Mouse (Mus musculus): Measurements from ENCODE around the gene Iqgap1. TPM values are rescaled to one million over a fixed set of nuclear protein-coding genes. Genes with fewer than 3 reads are reported as not detected.
A peak's percentile ranks its signal among the peaks of the same experiment; 100 is the strongest.

The Iqgap1 gene
- total RNA-seq, 2 experiments from 2014 or later, result 39.8 to 46.7 TPM

DNA sequence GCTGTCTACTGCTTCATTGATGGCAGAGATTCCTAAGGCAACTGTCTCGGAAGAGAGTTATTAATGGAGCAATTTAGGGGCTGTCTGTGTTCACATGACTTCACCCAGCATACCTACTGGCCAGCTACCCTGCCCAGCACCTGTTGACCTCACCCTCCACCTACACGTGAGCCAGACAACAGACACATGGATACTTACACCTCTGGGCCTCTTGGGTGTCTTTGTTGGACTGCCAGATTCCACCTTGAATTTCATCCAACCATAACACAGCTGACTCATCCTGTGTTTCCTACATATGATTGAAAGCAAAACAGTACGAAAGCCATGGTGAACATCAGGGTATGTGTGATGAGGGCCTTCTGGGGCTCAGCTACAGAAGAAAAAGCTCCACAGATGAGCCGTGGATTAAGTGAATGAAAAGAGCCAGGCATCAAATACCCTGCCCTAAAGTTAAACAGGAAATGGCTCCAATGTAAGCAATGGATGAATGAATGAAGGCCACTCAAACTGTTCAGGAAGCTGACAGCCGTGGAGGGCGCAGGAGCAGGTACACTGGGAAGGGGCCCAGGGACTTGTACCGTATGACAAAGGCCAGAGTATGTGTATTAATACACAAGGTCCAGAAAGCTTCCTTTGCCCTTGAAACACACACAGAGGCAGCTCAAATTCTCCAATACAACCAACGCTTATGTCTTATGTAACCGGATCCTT lies 81.7 kb downstream of the Iqgap1 start:
- intact Hi-C loops (cut with DNase I), result loop anchor here (2.0 kb wide), 1 partner anchor 97 kb away; no protein-coding TSS in a partner anchor
- DNase-seq (ENCODE audit: low spot score), result no peak

DNA sequence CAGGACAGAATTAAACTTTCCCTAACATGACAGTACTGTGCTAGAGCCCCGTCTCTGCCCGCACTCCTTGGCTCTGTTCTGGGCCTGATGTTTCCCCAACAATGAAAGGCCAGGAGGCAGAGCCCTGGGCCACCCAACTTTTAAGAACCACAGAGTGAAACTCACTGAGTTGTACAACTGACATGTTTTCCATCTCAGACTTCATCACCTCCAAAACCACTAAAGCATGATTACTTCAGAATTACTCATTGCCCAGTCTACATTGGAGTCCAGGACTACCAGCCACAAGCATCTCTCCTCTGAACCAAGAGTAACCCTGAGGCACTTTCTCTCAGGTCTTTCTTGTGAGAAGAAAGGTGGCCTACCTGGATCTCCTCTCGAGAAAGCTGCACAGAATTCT lies 83.1 kb downstream of the Iqgap1 start:
- no peak for DNase-seq (ENCODE audit: low spot score)
- intact Hi-C loops (cut with DNase I), result loop anchor here (2.0 kb wide), 1 partner anchor 98 kb away; no protein-coding TSS in a partner anchor

DNA sequence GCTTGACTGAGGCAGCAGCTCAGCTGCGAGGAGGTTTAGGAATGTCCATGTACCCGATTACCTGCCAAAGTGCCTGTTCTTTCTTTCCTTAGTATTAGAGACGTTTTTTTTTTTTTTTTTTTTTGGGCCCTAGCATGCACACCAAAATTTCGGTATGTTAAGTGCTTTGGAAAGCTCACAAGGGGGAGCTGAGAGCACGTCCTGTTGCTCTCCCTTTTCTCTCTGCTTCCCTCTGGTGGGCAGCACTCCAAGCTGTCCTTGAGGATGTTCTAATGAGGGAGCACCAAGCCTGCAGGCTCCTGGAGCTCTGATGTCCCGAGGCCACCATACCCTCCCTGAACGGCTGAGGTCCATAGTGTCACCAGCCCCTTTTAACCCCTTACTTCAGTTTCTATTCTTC lies 84.8 kb downstream of the Iqgap1 start:
- intact Hi-C loops (cut with DNase I), result loop anchor here (1.0 to 2.0 kb wide), 2 partner anchors 62 to 108 kb away; no protein-coding TSS in a partner anchor
- DNase-seq (ENCODE audit: low spot score), result peak; percentile 35

DNA sequence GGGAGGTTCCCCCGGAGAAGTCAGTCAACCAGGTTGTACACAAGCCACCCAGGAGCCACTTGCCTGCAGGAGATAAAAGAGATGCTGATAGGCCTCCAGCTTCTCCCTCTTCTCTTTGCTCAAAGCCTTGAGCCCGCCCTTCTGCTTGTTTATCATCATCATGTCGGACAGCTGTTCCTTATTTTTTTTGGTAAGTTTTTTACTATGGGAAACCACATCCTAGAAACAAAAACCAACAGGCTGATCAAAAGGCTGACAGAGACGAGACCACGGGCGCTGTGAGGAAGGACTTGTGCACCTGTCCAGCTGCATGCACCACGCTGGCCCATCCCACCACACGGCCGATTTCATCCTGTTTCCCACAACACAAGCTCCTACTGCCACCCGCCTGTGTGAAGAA lies 89.6 kb downstream of the Iqgap1 start:
- intact Hi-C loops (cut with DNase I), result no loop called here
- no peak for DNase-seq (ENCODE audit: low spot score)

DNA sequence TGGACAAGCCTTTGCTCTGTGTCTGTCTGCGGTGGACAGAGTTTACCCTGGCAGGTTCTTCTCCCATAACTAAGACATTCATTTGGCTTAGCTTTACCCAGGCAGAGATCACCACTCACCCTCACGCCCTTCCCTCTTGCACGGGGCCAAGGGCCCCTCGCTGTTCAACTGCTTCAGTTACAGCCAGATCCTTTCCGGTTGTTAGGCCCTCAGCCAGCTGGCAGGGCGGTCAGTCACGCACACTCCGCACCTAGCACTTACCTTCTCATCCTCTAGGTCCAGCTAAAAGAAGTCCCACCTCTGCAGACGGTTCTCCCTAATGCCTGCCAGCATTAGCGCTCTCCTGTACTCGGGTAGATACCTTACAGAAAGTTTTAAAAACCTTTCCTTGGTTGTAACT lies 92.8 kb downstream of the Iqgap1 start:
- intact Hi-C loops (cut with DNase I), result loop anchor here (5.0 kb wide), 1 partner anchor 424 kb away; no protein-coding TSS in a partner anchor
- DNase-seq (ENCODE audit: low spot score), result no peak

DNA sequence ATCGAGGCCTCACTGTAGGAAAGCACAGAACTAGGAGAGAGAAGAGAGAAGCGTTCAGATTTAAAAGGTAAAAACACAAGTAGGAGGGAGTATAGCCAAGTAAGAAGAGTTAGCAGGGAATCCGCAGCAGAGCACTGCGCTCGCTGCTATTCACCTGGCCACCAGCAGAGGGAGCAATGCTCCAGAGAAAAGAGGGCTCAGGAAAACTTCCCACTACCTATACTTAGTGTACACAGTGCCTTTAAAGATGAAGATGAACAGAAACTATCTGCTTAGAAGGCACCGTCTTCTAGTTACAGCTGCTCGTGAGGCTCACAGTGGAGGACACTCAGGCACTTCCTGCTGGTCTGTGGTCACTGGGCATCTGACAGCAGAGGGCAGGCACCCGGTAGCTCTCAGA lies 96.1 kb downstream of the Iqgap1 start:
- intact Hi-C loops (cut with DNase I), result loop anchor here (1.0 to 5.0 kb wide), 2 partner anchors 120 to 428 kb away; no protein-coding TSS in a partner anchor
- DNase-seq (ENCODE audit: low spot score), result no peak

DNA sequence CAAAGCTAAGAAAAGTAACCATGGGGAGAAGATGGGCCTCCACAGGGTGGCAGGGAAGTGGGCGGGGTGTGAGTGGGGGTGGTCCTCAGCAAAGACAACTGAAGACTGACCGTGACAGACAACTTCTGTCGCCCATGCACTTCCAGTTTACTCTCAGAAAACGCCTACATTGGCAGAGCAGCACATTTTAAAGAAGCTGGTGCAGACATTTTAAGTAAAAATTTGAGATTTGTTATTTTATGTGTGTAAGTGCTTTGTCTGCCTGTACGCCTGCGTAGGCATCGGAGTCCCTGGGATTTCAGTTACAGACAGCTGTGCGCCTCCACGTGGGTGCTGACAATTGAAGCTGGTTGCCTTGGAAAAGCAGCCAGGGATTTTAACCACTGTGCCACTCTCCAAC lies 104.7 kb downstream of the Iqgap1 start:
- intact Hi-C loops (cut with DNase I), result no loop called here
- no peak for DNase-seq (ENCODE audit: low spot score)

DNA sequence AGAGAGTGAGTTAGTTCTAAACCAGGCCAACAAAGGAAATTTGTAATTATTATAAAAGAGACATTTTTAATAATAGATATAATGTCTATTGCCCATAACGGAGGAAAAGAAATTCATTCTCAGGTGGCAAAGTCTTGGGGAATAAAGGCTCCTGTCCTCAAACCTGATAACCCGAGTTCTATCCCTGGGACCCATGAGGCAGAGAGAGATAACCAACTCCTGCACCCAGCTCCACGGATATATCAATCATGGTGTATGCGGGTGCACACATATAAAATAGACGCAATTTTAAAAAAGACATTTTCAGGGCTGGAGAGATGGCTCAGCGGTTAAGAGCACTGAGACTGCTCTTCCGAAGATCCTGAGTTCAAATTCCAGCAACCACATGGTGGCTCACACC lies 106.2 kb downstream of the Iqgap1 start:
- intact Hi-C loops (cut with DNase I), result no loop called here
- no peak for DNase-seq (ENCODE audit: low spot score)

DNA sequence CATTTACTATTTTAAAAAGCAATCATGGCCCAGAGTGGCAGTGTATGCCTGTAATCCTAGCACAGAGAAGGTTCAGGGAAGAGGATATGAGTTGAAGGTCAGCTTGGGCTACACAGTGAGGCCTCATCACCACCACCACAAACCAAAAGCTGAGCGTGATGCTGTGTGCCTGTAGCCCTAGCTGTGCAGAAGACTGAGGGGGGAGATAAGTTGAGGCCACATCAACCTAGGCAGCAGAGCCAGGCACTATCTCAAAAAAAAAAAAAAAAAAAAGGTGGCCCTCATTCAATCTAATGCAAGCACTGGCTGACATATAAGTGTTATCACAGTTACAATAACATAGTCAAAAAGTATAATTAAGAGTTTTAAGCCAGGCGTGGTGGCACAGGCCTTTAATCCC lies 106.7 kb downstream of the Iqgap1 start:
- no peak for DNase-seq (ENCODE audit: low spot score)
- intact Hi-C loops (cut with DNase I), result no loop called here

DNA sequence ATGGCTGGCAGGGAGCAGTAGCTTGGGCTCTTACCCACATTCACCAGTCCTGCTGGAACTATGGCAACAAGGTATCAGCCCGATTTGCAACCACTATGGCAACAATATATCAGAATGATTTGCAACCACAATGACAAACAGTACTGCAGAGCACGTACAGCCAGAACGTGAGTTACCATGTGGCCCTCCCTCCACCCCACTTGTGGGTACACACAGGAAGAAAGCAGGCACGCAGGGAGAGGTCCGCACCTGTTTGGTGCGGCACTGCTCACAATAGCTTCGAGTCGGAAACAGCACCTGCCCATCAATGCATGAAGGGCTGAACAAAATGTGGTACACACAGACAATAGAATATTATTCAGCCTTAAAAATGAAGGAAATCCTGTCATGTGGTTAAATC lies 107.3 kb downstream of the Iqgap1 start:
- intact Hi-C loops (cut with DNase I), result no loop called here

DNA sequence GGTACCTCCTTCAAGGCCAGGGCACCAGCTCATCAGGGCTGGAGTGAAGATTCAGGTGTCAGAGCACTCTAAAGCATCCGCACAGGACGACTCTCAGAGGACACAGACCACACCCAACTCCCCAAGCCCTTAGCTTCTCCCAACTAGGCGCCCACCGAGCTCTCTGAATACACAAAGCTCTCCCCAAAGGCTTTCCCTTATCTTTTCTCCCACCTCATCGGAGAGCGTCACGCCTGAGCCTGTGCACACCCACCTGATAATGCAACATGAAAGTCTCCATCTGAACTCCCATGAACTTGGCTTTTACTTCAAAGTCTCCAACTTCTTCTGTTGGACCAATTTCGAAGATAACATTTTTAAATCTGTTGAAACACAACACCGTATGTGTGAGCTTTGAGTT lies 109.0 kb downstream of the Iqgap1 start:
- intact Hi-C loops (cut with DNase I), result no loop called here
- DNase-seq (ENCODE audit: low spot score), result no peak

More for the DNA sequence above, 107.3 kb downstream of the Iqgap1 start:
- DNase-seq (ENCODE audit: low spot score), result no peak

DNA sequence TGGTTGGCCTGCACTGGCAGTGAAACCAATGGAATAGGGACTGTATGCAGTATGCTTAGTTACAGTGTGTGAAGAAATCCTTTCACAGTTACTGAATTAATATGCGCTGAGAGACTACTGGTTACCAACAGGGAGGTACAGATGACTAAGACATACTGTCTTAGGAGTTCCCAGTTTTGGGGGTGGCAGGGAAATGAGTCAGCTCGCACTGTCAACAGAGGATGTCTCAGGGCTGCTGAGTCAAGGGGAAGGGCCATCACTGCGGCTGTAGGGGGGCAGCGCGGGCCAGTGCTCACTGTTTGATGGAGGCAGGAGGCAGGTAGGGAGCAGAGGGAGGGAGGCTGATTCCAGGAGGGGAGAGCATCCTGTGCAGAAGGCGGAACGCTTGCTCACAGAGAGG lies 110.5 kb downstream of the Iqgap1 start:
- no peak for DNase-seq (ENCODE audit: low spot score)
- intact Hi-C loops (cut with DNase I), result no loop called here

DNA sequence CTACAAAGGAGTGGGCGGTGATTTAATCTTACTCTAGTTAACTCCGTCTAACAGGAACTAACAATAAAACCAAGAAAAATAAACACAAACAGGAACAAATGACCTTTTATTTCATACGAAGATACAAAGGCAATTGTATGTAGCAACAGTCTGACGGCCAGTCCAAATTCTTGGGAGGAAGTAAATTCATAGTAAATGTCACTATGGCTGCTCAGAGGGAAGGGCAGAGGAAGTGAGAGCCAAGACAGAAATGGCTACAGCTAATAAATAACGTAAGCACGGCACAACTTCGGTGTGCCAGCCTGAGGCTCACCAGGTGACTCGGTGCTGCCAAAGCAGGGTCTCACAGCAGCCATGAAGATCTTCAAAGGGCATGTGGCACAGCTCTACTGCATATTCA lies 114.3 kb downstream of the Iqgap1 start:
- DNase-seq (ENCODE audit: low spot score), result no peak
- intact Hi-C loops (cut with DNase I), result no loop called here

DNA sequence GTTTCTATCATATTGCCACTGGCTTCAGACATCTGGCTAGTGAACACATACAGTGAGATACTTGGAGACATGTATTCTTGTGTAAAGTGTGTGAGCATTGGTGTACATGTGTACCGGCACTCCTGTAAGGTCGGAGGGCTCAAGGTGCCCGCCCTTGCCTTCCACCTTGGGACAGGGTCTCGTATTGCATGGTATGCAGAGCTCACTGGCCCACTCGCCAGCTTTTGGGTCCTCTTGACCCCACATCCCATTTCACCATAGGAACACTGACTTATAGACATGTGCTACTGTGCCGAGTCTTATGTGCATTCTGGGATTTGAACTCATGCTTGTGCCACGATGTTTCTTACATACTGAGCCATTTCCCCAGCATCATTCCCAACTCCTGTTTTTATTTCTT lies 115.4 kb downstream of the Iqgap1 start:
- no peak for DNase-seq (ENCODE audit: low spot score)
- intact Hi-C loops (cut with DNase I), result no loop called here

DNA sequence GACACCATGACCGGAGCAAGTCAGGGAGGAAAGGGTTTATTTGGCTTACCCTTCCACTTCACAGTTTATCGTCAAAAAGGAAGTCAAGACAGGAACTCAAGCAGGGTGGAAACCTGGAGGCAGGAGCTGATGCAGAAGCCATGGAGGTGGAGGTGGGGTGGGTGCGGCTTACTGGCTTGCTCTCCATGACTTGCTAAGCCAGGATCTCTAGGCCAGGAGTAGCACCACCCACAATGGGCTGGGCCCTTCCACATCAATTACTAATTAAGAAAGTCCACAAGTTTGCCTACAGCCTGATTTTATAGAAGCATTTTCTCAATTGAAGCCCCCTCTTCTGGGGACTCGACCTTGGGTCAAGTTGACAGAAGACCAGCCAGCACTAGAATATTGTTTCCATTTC lies 121.7 kb downstream of the Iqgap1 start:
- intact Hi-C loops (cut with DNase I), result no loop called here
- no peak for DNase-seq (ENCODE audit: low spot score)

DNA sequence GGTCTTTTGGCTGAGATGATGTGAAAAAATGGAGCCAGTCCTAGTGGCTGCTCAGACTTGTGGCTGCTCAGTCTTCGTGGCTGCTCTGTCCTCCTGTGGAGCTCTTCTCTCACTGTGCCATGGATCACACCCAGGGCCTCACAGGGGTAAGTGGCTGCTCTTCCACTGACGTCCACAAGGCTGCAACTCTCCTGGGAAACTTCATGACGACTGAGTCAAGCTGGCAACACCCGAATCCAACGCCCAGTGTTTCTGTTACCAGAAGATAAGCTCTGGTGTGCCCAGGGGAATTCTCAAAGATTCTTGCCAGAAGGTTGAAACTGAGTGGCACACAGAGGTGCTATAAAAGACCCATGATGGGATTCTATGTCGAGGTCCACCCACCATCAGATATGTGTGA lies 123.3 kb downstream of the Iqgap1 start:
- intact Hi-C loops (cut with DNase I), result no loop called here
- no peak for DNase-seq (ENCODE audit: low spot score)

DNA sequence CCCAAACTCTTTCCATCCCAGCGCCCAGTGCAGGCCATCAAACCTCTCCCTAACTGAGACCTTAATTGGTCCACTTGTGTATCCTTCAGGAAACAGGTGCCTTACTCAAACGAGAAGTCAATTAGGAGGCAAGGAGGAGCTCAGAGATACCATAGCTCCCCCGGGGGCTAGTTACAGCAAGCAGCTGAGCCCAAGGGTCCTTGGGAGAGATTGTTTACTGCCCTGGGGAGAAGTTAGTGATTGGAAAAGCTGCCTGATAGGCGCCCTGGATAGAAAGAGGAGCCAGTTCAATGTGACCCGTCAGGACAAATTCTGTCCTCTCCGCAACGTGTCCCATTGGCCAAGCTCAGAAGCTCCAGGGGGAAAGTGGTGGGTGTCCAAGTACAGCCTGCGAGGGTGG lies 126.1 kb downstream of the Iqgap1 start:
- intact Hi-C loops (cut with DNase I), result no loop called here

DNA sequence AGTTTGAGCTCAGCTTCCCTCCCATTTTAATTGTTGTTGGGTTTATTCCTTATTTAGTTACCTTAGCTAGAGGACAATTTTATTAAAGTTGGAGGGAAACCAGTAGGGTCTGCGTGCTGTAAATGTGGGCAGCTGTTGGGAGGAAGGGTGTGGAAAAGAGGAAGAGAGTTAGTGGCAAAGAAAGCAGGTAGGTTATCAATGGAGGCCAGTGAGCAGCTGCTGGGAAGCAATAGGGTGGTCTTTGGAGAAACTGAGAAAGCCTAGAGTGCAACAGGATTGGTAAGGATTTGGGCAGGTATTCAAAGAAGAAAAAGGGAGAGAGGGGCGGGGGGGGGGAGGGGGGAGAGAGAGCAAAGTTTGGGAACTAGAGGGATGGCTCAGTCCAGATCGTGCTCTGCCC lies 126.8 kb downstream of the Iqgap1 start:
- intact Hi-C loops (cut with DNase I), result no loop called here
- DNase-seq (ENCODE audit: low spot score), result no peak

More for the DNA sequence above, 126.1 kb downstream of the Iqgap1 start:
- DNase-seq (ENCODE audit: low spot score), result no peak

DNA sequence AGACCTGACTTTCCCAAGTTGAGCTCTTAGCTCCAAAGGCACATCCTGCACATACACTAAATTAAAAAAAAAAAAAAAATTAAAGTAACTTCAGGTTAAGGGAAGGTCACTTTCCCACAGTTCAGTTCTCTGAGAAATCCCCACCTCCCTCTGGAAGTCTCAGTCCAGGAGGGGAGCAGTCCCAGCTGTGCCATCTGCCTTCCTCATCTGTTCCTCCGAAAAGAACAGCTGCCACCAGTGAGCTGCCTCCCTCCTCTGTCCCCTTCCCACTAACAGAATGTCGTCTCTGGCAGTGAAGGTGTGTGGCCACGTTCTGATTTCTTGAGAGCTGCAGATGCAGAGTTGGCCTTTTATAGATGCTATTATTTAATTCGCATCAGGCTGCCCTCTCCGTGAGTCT lies 127.9 kb downstream of the Iqgap1 start:
- DNase-seq (ENCODE audit: low spot score), result no peak
- intact Hi-C loops (cut with DNase I), result no loop called here

DNA sequence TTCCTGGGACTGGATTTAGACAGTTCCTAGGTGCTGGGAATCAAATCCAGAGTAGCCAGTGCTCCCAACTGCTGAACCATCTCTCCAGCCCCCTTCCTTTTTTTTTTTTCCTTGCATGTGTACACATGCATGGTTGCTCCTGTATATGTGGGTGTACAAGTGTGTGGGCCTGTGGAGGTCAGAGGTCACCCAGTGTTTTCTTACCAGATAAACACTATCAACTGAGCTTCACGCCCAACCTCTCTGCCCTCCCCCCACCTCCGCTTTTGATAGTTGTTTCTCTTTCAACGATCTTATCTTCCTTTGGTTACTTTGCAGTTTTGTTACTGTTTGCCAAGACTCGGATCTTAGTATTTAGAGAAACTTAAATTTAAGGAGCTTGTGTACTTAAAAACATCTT lies 128.9 kb downstream of the Iqgap1 start:
- intact Hi-C loops (cut with DNase I), result no loop called here
- no peak for DNase-seq (ENCODE audit: low spot score)

DNA sequence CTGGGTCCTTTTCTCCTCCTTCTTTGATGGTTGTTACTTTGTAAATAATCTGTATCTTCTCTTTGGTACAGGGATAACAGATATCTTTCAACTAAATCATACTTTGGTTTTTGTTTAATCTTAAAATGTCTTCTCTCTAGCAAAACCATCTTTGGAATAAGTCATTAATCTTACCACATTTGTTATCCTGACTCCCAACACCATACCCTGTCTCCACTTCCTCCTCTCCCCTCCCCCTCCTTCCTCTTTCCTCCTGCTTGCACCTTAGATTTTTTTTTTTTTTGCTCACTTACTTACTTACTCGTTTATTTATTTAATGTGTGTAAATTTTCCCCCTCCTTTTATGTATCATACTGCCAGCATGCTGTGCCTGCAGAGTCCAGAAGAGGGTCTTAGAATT lies 129.4 kb downstream of the Iqgap1 start:
- intact Hi-C loops (cut with DNase I), result no loop called here
- no peak for DNase-seq (ENCODE audit: low spot score)

DNA sequence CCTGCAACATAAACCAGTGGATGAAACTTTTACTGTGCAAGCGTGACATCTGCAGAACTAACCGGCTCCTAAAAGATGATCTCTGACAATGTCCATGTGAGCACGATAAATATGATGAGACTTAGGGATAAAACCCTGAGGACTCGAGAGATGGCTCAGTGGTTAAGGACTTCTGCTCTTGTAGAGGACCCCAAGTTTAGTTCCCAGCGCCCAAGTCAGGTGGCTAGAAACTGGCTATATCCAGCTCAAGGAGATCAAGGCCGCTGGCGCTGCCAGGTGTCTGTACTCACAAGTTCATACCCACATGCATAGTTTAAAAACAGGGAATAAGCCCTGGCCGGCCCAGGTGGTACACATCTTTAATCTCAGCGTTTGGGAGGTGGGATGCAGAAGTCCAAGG lies 133.3 kb downstream of the Iqgap1 start:
- DNase-seq (ENCODE audit: low spot score), result no peak
- intact Hi-C loops (cut with DNase I), result no loop called here

Data from heart, postnatal 25 days (tissue).